In the genomic region with DNA sequence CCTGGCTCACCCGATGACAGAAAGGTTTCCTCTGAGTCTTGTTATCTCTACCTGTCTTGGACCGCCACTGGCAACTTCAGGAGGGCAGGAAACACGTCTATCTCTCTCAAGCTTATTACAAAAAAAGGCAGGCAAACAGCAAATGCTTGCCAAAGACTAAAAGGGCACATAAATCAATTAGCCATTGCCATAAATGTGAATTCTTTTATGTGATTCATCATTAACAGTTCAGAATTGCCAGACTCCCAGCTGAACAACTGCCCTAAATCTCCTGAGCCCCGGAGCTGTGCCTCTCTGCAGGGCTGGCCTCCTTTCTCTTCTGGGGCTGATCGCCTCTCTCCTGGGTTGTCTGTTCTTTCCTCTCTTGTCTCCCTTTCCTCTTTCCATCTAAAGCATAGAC, we compare ENCODE assay signal across 15 mouse cellular contexts.
"Had no signal": no experiment of that assay in that cellular context is flagged by ENCODE, and none has a peak within 500 bp of the region (broad histone marks: within the 10 kb centered on the region; RNA-seq: fewer than 3 reads in every experiment).

No protein-coding gene starts in this region.

- H3K9ac ChIP-seq: liver, embryonic 13.5 days; liver, postnatal 0 days; midbrain, embryonic 12.5 days; neural tube, embryonic 13.5 days had no signal

- H3K27ac ChIP-seq: layer of hippocampus, adult 2 months; liver, embryonic 13.5 days; midbrain, embryonic 12.5 days; neural tube, embryonic 13.5 days; stomach, postnatal 0 days had no signal

- ATAC-seq: liver, postnatal 0 days; lung, postnatal 0 days; midbrain, embryonic 16.5 days had no signal

- DNase-seq: kidney, adult 8-10 months; kidney, postnatal 10 days; kidney, postnatal 4 days; liver; liver, embryonic 13.5 days; liver, postnatal 0 days; lung, postnatal 36 days; right cerebral cortex, postnatal 14 days; thymus, postnatal 4 days had no signal

- H3K4me3 ChIP-seq: layer of hippocampus, adult 2 months; liver, embryonic 13.5 days; midbrain, embryonic 12.5 days; neural tube, embryonic 13.5 days had no signal

- H3K4me2 ChIP-seq: liver, embryonic 13.5 days; midbrain, embryonic 12.5 days; neural tube, embryonic 13.5 days had no signal

- H3K27me3 ChIP-seq: liver, embryonic 13.5 days had no signal

- H3K9me3 ChIP-seq: liver, embryonic 13.5 days; midbrain, embryonic 12.5 days; neural tube, embryonic 13.5 days had no signal

- H3K36me3 ChIP-seq: liver, embryonic 13.5 days; midbrain, embryonic 12.5 days; neural tube, embryonic 13.5 days had no signal
